Mouse (Mus musculus) c-Kit-positive CD71-positive TER-119-positive erythroid progenitor cells, embryonic 14.5 days (primary cell): Measurements from ENCODE around the gene Ube2m.
A peak's percentile ranks its signal among the peaks of the same experiment; 100 is the strongest.
"Not testable (repeated sequence)": the region's sequence is repeated elsewhere in the genome, so short reads cannot be mapped to it uniquely, and the experiment has no call there.

Experiments used
- DNase-seq: peaks from one replicate; pipeline ENCODE4 v3.0.0-alpha.2; 2013; ENCODE audit warnings: low spot score

The Ube2m gene

DNA sequence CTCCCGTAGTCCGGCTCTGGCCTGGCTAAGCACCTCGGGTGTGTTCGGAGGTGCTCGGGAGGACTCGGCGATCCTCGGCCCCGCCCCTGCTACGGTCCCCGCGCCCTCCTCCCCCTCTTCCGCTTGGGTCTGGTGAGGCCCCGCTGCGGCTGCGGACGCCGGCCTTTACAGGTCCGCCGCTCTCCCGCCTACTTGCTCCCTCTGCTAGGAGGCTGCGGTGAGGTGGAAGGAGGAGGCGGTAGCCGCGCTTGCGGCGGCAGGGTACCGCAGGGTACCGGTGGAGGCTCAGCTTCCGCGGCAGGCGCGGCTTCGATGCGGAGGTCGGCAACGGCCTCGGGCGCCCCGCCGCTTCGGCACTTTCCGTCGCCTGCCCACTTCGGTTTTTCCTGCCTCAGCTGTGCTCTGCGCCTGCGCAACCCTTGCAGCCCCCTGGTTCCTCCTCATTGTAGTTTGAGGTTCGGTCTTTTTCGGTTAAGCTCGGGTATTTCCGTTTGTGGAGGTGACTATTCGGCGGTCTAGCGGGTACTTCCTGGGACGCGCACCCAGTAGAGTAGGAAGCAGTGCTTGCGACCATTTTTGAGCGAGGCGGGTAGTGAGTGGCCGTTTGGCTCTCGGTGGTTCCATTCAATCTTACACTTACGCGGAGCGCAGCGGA is at the start of gene Ube2m:
Gene Ube2m (minus strand): TSS at position 375 of the 655 bp plus-strand sequence.
- peak; percentile 88 for DNase-seq

DNA sequence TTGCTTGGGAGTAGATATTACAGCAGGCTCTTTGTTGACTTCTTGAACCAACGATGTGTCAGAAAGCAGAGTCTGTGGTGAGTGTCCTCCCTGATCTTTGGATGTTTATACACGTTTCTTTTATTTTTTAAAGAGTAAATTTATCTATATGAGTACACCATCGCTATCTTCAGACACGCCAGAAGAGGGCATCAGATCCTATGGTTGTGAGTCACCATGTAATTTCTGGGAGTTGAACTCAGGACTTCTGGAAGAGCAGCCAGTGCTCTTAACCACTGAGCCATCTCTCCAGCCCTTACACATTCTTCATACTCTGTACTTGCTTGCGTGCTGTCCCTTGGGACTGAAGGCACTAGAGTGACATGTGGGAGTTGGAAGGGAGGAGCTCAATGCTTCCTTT is 34.2 kb upstream of the Ube2m start:
- DNase-seq: no peak

DNA sequence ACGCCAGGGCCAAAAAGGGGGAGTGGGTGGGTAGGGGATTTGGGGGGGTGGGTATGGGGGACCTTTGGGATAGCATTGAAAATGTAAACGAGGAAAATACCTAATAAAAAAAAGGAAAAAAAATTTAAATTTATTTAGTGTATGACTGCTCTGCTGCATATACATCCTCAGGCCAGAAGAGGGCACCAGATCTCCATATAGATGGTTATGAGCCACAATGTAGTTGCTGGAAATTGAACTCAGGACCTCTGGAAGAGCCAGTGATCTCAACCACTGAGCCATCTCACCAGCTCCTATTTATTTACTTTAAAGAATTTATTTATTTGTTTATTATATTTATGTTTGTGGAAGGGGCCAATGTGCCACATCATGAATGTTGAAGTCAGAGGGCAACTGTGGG is 25.3 kb upstream of the Ube2m start:
- DNase-seq: not testable (repeated sequence)

DNA sequence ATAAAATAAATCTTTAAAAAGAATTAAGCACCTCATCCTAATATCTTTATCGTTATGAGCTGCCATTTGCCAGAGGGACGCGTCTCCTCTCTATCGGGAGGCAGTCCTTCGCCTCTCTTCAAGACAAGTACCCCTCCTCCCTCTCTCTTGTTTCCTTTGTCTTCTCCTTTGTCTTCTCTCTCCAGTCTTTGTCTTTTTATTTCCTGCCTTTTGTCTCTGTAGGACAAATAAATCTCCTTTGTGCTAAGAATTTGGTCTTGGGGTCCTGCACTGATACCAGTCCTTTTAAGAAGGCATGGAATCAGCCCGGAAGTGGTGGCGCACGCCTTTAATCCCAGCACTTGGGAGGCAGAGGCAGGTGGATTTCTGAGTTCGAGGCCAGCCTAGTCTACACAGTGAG is 21.5 kb upstream of the Ube2m start:
- no peak for DNase-seq

DNA sequence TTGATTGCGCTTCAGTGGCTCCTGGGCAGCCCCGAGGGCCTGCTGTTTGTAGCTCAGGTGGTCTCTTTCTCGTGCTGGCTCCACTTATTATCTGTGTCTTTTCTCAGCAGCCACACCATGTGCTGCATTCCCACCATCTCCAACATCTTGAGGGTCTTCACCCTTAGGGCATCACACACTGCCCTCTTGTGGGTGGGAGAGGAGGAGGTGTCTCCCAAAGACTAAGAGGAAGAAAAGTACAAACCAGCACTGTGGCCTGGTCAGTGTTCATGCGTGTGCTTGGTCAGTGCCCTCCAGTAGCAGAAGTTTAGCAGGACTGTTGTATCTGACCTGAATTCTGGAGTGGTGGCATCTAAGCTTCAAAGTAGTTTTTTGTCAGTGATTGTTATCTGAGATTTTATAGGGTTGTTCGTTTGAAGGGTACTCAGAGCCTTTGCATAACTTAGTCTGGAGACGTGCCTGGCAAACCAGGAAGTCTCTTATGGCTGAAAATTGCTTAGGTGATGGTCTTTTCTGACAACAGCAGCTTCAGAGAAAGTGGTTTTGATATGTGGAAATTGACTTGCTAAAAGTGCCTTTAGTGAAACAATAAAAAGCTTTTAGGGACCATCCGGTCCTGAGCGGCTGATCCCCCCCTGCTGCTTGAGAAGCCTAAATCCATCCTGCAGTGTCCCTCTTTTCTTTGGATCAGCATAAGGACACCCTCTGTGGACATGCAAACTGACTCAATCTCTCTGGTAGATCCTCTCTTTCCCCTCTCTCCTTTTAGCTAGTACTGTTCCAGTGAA is 19.0 kb upstream of the Ube2m start:
- no peak for DNase-seq

DNA sequence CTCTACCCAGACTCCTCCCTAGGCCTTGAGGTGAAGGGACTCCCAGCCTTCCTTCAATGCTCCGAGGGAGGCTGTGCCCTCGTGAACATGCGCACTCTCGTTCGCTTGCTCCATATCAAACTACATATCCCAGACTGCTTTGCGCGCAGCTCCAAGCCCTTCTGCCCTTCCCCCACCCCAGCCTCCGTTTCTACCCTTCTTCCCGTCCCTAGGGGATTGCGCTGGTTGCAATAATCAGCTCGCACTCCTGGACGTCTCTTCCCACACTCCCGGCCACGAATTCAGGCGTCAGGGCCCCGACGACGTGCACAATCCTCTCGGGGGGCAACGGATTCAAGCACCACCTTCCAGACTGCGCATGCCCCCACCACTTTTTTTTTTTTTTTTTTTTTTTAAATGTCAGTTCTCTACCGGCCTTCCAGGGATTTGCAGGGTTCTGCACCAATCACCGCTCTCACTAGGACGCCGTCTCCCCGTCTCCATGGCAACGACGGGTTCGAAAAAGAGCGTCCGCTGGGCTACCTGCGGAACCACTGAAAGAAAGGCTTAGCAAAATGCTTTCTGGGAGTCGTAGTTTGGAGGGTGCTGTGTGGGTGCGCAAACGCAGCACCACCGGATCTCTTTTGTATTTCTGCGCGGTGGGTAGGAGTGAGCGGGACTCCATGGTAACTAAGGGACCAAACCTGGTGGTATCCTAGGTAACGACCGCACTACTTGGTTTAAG is 16.4 kb upstream of the Ube2m start, which contains the start of gene Mzf1:
Gene Mzf1 (minus strand): TSS at position 478 of the 724 bp plus-strand sequence.
- peak; percentile 80 for DNase-seq

DNA sequence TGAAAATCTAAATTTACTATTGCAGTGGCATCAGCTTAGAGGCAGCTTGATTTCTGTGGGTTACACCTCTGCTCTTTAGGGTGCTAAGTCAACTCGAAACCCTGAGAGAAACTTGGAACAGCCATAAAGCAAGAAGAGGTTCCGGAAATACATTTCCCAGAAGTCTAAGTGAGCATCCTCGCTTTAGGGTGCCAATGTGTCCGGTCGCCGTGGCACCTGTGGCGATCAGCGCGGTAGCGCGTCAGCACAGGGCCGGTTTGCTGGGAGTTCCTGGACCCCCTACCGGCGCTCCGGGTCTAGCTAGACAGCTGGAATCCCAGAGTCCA is 15.8 kb upstream of the Ube2m start:
- DNase-seq: no peak

DNA sequence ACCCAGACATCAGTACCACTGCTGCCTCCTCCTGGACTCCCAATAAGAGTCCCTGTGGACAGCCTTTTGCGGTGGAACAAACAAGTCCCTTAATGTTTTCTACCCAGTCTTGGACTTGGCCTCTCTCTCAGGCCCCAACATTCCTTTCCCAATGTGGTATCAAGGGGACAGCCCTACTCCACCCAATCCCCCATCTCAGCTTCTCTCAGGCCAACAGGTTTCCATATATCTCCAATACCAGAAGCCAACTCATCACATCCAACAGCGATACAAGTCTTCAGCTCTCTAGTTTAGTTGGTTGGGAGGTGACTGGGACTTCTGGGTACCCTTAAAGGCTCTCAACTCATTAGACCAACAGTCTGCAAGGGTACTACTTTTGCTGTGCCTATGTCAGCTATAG is 15.4 kb upstream of the Ube2m start:
- DNase-seq: no peak

DNA sequence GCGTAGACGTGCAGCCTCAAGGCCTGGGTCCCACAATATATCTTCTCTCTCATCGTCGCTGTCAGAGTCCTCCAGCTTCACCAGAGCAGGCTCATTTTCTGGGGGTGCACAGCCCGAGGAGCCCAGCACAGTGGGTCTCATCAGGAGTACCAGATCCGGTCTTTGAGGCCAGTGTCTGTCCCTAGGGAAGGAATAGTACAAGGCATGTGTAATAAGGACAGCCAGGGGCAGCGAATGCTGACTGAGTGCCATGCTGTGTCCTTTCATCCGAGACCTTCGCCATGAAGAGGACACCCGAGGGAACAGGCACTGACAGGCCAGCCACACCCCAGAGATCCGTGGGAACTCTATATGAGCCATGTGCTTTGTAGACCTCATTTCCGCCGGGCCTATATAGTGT is 14.9 kb upstream of the Ube2m start:
- no peak for DNase-seq

DNA sequence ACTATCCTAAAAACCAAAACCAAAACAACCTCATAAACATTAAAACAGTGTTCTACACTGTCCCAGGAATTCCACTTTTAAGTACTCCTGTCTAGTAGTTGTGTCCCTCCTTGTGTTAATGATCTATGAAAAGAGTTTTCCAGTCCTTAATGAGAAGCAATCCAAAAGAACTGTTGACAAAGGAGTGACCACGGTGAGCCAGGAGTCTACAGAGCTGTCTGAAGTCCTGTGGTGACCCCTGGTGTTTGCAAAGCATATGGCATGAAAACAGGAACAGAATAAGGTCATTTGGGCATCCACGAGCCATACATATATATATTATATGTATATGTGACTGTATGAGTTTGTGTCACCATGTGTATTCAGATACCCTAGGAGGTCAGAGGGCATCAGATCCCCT is 8.0 kb upstream of the Ube2m start:
- DNase-seq: peak; percentile 63

DNA sequence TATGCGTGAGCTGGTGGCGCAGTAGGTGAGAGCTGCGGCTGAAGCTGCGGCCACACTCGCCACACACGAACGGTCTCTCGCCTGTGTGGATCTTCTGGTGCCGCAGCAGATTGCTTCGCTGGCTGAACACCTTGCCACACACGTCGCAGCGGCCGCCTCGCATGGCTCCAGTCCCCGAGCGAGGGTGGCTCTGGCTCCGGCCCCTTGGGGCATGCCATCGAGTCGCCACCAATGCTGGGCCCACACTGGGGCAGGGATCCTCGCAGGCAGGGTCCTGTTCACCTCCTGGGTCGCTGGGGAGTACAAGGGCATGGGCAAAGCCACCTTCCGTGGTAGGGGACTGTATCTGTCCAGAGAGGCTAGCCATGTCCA is 6.2 kb upstream of the Ube2m start:
- no peak for DNase-seq

DNA sequence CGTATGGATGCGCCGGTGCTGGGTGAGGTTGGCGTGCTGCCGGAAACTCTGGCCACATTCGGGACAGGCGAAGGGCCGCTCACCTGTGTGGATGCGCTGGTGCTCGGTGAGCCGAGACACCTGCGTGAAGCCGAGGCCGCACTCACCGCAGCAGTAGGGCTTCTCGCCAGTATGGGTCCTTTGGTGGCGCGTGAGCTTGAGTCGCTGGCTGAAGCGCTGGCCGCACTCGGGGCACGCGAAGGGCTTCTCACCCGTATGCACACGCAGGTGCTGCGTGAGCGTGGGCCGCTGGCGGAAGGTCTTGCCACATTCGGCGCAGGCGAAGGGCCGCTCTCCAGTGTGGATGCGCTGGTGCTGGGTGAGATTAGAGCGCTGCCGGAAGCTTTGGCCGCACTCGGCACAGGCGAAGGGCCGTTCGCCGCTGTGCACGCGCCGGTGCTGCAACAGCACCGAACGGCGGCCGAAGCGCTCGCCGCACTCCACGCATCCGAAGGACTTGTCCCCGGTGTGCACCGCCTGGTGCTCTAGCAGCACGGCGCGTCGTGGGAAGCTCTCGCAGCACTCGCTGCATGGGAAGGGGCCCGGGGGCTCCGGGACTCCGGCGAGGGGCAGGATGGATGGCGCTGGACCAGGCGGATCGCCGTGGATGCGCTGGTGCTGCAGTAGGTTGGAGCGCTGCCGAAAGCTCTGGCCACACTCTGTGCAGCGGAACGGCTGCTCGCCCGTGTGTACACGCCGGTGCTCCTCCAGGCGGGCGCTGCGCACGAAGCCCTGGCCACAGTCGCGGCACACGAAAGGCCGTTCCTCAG is 5.6 kb upstream of the Ube2m start:
- DNase-seq: no peak

DNA sequence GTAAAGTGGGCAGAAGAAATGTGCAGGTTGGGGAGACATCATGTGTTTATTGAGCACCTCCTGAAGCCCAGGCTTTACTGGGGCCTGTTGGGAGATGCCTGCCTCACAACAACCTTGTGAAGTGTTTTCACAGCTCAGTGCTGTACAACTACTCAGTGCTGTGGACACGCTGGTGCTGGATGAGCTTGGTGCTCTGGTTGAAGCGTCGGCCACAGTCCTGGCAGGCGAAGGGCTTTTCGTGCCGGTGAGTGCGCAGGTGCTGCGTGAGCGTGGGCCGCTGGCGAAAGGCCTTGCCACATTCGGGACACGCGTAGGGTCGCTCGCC is 5.0 kb upstream of the Ube2m start:
- no peak for DNase-seq

DNA sequence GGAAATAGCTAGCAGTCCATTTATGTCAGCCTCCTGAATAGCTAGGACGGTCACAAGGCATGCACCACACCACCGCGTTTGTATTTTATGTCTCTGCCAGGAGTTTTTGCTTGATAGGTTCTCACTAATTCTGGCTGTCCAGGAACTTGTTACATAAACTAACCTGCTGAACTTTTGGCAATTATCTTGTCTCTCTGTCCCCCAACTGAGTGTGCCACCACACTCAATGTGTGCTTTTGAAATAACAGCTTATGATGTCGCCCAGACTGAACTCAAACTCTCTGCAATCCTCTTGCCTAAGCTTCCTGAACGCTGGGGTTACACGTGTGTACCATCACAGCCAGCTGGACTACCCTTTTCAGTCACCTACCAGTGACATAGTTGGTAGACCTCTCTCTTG is 4.4 kb upstream of the Ube2m start:
- no peak for DNase-seq

DNA sequence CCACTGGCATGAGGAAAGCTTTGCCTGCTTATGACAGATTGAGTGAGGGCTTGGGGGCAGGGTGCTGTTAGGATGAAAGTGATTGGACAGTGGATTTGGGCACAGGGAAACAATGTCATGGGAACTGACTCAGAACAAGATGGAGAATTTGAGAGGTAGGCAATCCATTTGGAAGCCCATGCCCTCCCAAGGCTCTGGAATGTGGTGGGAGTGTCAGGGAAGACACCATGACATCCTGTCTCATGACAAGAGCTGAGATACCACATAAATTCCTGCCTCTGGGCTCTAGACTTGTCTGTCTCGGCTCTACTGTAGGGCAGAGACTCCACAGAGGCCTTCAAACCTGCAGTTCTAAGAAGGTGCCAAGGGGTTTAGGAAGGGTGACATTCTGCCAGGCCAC is 3.2 kb upstream of the Ube2m start:
- DNase-seq: no peak

DNA sequence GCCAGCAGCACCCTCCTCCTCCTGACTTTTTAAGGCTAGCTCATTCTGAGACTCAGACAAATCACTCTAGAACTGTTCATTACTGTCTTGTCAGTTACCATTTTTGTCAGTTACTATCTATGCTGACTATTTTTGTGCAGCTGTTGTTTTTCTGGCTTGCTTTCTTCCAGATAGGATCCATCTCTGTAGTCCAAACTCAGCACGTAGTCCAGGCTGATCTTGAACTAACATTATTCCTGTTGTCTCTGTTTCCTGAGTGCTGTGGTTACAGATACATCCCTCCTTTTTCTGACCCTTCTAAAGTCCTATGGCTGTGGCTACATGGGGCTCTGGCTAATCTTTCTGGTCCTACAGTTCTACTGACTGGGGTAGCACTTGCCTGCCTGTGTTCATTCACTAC is 1.1 kb upstream of the Ube2m start:
- no peak for DNase-seq

DNA sequence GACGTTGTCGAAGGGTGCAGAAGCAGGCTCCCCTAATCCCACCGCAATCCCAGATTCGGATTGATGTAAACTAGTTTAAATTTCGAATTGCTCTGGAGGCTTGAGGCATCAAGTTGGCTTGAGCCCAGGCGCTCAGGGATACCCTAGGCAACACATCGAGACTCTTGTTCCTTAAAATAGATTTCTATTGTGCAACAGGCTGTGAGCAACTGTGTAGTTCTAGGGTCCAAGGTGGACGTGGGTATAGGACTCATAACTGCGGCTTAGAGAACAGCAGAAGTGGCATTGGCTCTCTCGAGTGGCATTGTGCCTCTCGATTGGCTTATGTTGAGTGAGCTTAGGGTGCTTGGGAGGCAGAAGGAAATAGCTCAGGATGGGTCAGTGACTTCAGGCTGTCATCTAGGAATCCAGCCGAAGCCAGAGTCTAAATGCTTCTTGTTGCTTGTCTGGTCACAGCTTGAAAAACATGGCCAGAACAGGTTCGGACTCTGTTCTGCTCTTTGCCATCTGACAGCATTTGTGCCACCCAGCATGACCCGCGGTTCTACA is 620 bp upstream of the Ube2m start:
- no peak for DNase-seq

DNA sequence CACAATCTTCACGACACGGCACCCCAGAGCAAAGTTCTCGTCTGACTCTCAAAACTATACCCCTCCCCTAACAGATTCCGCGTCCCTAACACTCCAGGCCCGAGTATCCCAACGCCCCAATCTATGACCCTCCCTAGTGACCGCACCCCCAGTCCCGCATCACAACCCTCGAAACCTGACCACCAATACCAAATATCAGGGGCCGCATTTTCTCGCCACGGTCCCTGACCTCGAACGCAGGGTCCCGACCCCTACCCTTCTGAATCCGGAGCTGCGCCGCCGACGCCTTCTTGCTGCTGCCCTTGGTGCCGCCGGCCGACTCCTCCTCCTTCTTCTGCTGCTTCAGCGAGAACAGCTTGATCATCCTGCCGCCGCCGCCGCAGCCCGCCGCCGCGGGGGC is 709 bp downstream of the Ube2m start:
- DNase-seq: no peak

DNA sequence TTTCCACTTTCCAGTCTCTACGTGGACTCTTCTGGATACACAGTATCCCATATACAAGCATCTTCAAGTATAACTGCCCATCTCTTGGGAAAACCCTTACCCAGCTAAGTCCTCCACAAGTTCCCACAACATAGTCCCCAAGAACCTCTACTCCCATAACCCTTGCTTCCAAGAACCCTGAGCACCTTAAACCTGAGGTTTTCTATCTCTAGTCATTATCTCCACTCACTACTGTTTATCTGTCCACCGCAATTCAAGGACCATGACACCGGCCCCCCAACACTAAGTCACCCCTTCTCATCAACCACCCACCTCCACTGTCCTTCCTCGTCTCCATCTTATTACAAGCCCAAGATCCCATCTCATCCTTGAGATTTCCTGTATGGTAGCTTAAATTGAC is 1.3 kb downstream of the Ube2m start:
- DNase-seq: no peak

DNA sequence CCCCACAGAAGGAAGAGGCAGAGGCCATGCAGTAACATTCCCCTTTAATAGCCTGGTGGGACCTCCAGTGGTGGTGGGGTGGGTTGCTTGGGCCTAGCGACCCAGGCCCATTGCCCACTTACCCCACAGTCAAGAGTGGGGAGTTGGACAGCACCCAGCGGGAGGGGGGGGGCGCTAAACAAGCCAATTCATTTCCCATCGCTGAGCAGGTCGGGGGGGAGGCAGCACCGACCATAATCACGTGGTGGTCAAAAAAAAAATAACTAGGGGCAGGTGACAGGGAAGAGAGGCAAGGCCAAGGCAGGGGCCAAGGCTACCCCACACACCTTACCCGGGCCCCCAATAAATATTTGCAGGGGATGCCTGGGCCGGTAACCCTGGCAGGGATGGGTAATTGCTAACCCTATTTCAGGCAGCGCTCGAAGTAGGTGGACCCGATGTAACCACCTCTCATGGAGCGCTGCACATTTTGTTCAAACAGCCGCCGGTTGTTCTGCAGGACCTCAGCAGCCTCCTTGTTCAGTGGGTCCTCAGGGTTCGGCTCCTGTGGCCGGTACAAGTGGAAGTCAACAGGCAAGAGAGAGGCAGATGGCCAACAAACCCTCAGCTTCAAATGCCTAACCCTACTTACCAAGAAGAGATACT is 2.7 kb downstream of the Ube2m start:
- no peak for DNase-seq

DNA sequence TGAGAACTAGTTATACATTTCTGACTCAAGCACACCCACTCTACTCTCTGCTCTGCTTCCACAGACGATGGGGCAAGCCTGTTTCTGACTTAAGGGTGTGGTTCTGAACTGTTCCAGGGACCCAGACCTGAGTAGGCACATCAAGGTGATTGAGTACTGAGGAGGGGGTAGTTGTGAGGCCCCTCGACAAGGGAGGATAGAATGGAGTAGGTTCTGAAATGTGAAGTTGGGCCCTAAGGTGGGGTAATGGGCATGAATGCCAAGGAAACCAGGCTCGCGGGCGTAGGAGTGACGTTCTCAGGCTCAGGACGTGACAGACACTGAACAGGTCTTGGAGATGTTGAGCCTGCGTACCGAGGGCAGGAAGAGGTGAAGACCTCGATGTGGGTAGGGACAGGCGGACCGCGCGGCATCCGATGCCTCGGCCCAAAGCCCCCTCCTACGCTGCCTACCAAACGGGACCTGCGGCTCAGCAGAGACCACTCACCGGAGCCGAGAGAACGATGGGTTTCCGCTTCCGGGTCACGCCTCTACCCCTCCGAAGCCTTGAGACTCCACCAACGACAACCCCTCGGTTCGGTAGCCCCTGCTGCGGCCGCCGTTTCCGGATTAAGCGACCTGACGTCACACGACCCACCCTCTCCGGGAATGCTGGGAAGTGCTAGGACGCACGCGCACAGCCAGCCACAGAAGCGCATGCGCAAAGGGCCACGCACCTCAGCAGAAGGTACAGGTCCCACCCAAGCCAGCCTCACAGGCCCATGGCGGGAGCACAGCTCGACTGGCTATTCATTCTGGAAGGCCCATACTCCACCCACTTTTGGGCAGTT is 3.7 kb downstream of the Ube2m start, which contains the start of gene Chmp2a:
Gene Chmp2a (minus strand): TSS at position 660 of the 830 bp plus-strand sequence.
- peak; percentile 96 for DNase-seq
